Mouse (Mus musculus): ENCODE measurements at regions not wholly inside any gene's neighbourhood (a gene's known extent, or its start where the extent isn't known, plus 50 kb on each side); places are given as distances from the start of the nearest gene placed in this dataset.

GRCm38 (mm10) chr15:4247637-4248136, 127.6 kb upstream of the Plcxd3 start:
- DNase-seq (ENCODE audit: low read depth, low spot score): no peak
- H3K9ac ChIP-seq (ENCODE audit: control insufficient read depth, low read depth, low read length, poor library complexity, severe bottlenecking): no peak overlapping the region
- H3K27me3 ChIP-seq (ENCODE audit: control insufficient read depth in 1 of 2, insufficient read depth in 2 of 2, low read length in 2 of 2): no peaks in the 10 kb centered on the region
- H3K4me3 ChIP-seq (ENCODE audit: control insufficient read depth in 1 of 2, insufficient read depth in 1 of 2, low read depth in 2 of 2, low read length in 2 of 2): no peak overlapping the region
- H3K36me3 ChIP-seq (ENCODE audit: control insufficient read depth in 1 of 2, insufficient read depth in 2 of 2, low read length in 2 of 2): no peaks in the 10 kb centered on the region
- no peak overlapping the region for H3K27ac ChIP-seq (ENCODE audit: control insufficient read depth, low read depth, low read length)
- H3K4me1 ChIP-seq (ENCODE audit: control insufficient read depth in 1 of 2, insufficient read depth in 2 of 2, low read length in 2 of 2): no peaks in the 10 kb centered on the region
- no peaks in the 10 kb centered on the region for H3K9me3 ChIP-seq (replicated peaks; ENCODE audit: insufficient read depth, low read length)
- no peaks in the 10 kb centered on the region for H3K79me2 ChIP-seq (ENCODE audit: control insufficient read depth, insufficient read depth, low read length, poor library complexity)
- TF ChIP-seq ETS1 (IDR thresholded peaks at IDR 0.05; ENCODE audit: low read depth, low read length): no peak
- TF ChIP-seq POLR2AphosphoS5 (IDR thresholded peaks at IDR 0.05; ENCODE audit: borderline replicate concordance, low read depth, low read length): no peak
- no peak for TF ChIP-seq ZMIZ1 (IDR thresholded peaks at IDR 0.05; ENCODE audit: low read depth, low read length)
- TF ChIP-seq ELF1 (IDR thresholded peaks at IDR 0.05; ENCODE audit: low read depth, low read length): no peak
- no peak for TF ChIP-seq KAT2A (conservative IDR thresholded peaks at IDR 0.05; ENCODE audit: low read depth, low read length)
- no peak for TF ChIP-seq MEF2A (IDR thresholded peaks at IDR 0.05; ENCODE audit: extremely low read depth, insufficient replicate concordance, low read depth, low read length, poor library complexity, severe bottlenecking)
- TF ChIP-seq GABPA (IDR thresholded peaks at IDR 0.05; ENCODE audit: low read depth, low read length): no peak
- no peak for TF ChIP-seq SIN3A (IDR thresholded peaks at IDR 0.05; ENCODE audit: low read length)
- no peak for TF ChIP-seq E2F4 (IDR thresholded peaks at IDR 0.05; ENCODE audit: borderline replicate concordance, low read depth, low read length)
- no peak for TF ChIP-seq RCOR1 (IDR thresholded peaks at IDR 0.05; ENCODE audit: low read depth, low read length)
- no peak for TF ChIP-seq NELFE (IDR thresholded peaks at IDR 0.05; ENCODE audit: low read depth, low read length)

GRCm38 (mm10) chr15:4264601-4265000, 110.7 kb upstream of the Plcxd3 start:
- Histone ChIP-seq H3K9me3 (replicated peaks; ENCODE audit: insufficient read depth, low read length) (no peaks in the 10 kb centered on the region), H3K79me2 (ENCODE audit: control insufficient read depth, insufficient read depth, low read length, poor library complexity) (no peaks in the 10 kb centered on the region), H3K27me3 (ENCODE audit: control insufficient read depth in 1 of 2, insufficient read depth in 2 of 2, low read length in 2 of 2) (no peaks in the 10 kb centered on the region), H3K27ac (ENCODE audit: control insufficient read depth, low read depth, low read length) (no peak overlapping the region), H3K4me1 (ENCODE audit: control insufficient read depth in 1 of 2, insufficient read depth in 2 of 2, low read length in 2 of 2) (no peaks in the 10 kb centered on the region), H3K9ac (ENCODE audit: control insufficient read depth, low read depth, low read length, poor library complexity, severe bottlenecking) (no peak overlapping the region), H3K4me3 (ENCODE audit: control insufficient read depth in 1 of 2, insufficient read depth in 1 of 2, low read depth in 2 of 2, low read length in 2 of 2) (no peak overlapping the region), H3K36me3 (ENCODE audit: control insufficient read depth in 1 of 2, insufficient read depth in 2 of 2, low read length in 2 of 2) (no peaks in the 10 kb centered on the region)
- TF ChIP-seq SMC3 (IDR thresholded peaks at IDR 0.05; ENCODE audit: low read depth, low read length): no peak
- TF ChIP-seq ZC3H11A (IDR thresholded peaks at IDR 0.05; ENCODE audit: low read depth, low read length): no peak
- TF ChIP-seq ELF1 (IDR thresholded peaks at IDR 0.05; ENCODE audit: low read depth, low read length): no peak
- no peak for TF ChIP-seq TBP (IDR thresholded peaks at IDR 0.05; ENCODE audit: low read depth, low read length)
- DNase-seq (ENCODE audit: low read depth, low spot score): no peak

- no peak overlapping the region for H3K27ac ChIP-seq (ENCODE audit: control insufficient read depth, low read depth, low read length)
- no peaks in the 10 kb centered on the region for H3K4me1 ChIP-seq (ENCODE audit: control insufficient read depth in 1 of 2, insufficient read depth in 2 of 2, low read length in 2 of 2)
- H3K27me3 ChIP-seq (ENCODE audit: control insufficient read depth in 1 of 2, insufficient read depth in 2 of 2, low read length in 2 of 2): no peaks in the 10 kb centered on the region
- no peaks in the 10 kb centered on the region for H3K9me3 ChIP-seq (replicated peaks; ENCODE audit: insufficient read depth, low read length)
- TF ChIP-seq POLR2AphosphoS5 (IDR thresholded peaks at IDR 0.05; ENCODE audit: borderline replicate concordance, low read depth, low read length): no peak
- TF ChIP-seq UBTF (IDR thresholded peaks at IDR 0.05; ENCODE audit: borderline replicate concordance, insufficient read depth, low read depth, low read length): no peak
- no peak for TF ChIP-seq USF1 (IDR thresholded peaks at IDR 0.05; ENCODE audit: low read depth, low read length)
- TF ChIP-seq ETS1 (IDR thresholded peaks at IDR 0.05; ENCODE audit: low read depth, low read length): no peak
- TF ChIP-seq MAFK (IDR thresholded peaks at IDR 0.05; ENCODE audit: borderline replicate concordance, low read depth, low read length): peak; percentile 59; the same call in 1 of the 2 replicates
- TF ChIP-seq TAL1 (IDR thresholded peaks at IDR 0.05; ENCODE audit: low read length): no peak
- no peaks in the 10 kb centered on the region for H3K79me2 ChIP-seq (ENCODE audit: control insufficient read depth, insufficient read depth, low read length, poor library complexity)
- no peaks in the 10 kb centered on the region for H3K36me3 ChIP-seq (ENCODE audit: control insufficient read depth in 1 of 2, insufficient read depth in 2 of 2, low read length in 2 of 2)
- H3K4me3 ChIP-seq (ENCODE audit: control insufficient read depth in 1 of 2, insufficient read depth in 1 of 2, low read depth in 2 of 2, low read length in 2 of 2): no peak overlapping the region
- H3K9ac ChIP-seq (ENCODE audit: control insufficient read depth, low read depth, low read length, poor library complexity, severe bottlenecking): no peak overlapping the region
- DNase-seq (ENCODE audit: low read depth, low spot score): no peak
These were observed 105.5 kb upstream of the Plcxd3 start for GRCm38 (mm10) chr15:4269835-4270234.

Data from MEL (cell line).